In genomic region chr3:66325962-66326834, GRCm38 (mm10) we compare ENCODE assay signal across 14 mouse cellular contexts. TPM values are rescaled to one million over a fixed set of nuclear protein-coding genes. Genes with fewer than 3 reads are reported as not detected.
DNase-seq lines count a peak whose midpoint lies in the region; ATAC-seq lines count a peak whose summit lies in the region.
"Had no signal": no experiment of that assay in that cellular context is flagged by ENCODE, and none has a peak within 500 bp of the region (broad histone marks: within the 10 kb centered on the region; RNA-seq: fewer than 3 reads in every experiment).

No protein-coding gene starts in this region.

- H3K4me1 ChIP-seq in embryonic facial prominence, embryonic 14.5 days (ENCODE audit: control insufficient read depth, insufficient read depth, low read length): no peaks in the 10 kb centered on the region
- H3K4me1 ChIP-seq in hindbrain, embryonic 14.5 days (replicated peaks; ENCODE audit: control insufficient read depth, insufficient read depth, low read length): peaks cover 12% of the 10 kb centered on the region; the same call in 1 of the 2 replicates
- H3K4me1 ChIP-seq in neural tube, embryonic 12.5 days: peaks cover 9% of the 10 kb centered on the region; the same call in 1 of the 2 replicates
- H3K4me1 ChIP-seq in heart, embryonic 11.5 days (ENCODE audit: control insufficient read depth, insufficient read depth, low read length): no peaks in the 10 kb centered on the region
- H3K4me1 ChIP-seq: limb, embryonic 12.5 days had no signal

- H3K4me3 ChIP-seq in embryonic facial prominence, embryonic 14.5 days (ENCODE audit: low read depth, low read length): no peak overlapping the region
- H3K4me3 ChIP-seq in hindbrain, embryonic 14.5 days (replicated peaks; ENCODE audit: low read length): no peak overlapping the region
- no peak overlapping the region for H3K4me3 ChIP-seq in neural tube, embryonic 12.5 days
- H3K4me3 ChIP-seq in heart, embryonic 11.5 days (ENCODE audit: low read depth, low read length): no peak overlapping the region
- H3K4me3 ChIP-seq: limb, embryonic 12.5 days; lung, embryonic 15.5 days had no signal

- no peak overlapping the region for H3K9ac ChIP-seq in embryonic facial prominence, embryonic 14.5 days (ENCODE audit: low read depth, low read length)
- no peak overlapping the region for H3K9ac ChIP-seq in hindbrain, embryonic 14.5 days
- H3K9ac ChIP-seq in neural tube, embryonic 12.5 days: no peak overlapping the region
- H3K9ac ChIP-seq in heart, embryonic 11.5 days (ENCODE audit: low read depth, low read length): no peak overlapping the region
- H3K9ac ChIP-seq: limb, embryonic 12.5 days; lung, embryonic 15.5 days had no signal

- no peaks in the 10 kb centered on the region for H3K36me3 ChIP-seq in embryonic facial prominence, embryonic 14.5 days (ENCODE audit: control insufficient read depth, insufficient read depth, low read length)
- no peaks in the 10 kb centered on the region for H3K36me3 ChIP-seq in hindbrain, embryonic 14.5 days (replicated peaks; ENCODE audit: control insufficient read depth, insufficient read depth)
- H3K36me3 ChIP-seq in neural tube, embryonic 12.5 days: no peaks in the 10 kb centered on the region
- H3K36me3 ChIP-seq in heart, embryonic 11.5 days (ENCODE audit: control insufficient read depth, insufficient read depth, low read length): no peaks in the 10 kb centered on the region
- H3K36me3 ChIP-seq: limb, embryonic 12.5 days; lung, embryonic 15.5 days had no signal

- no peak overlapping the region for H3K27ac ChIP-seq in embryonic facial prominence, embryonic 14.5 days (replicated peaks; ENCODE audit: low read depth, low read length)
- peak overlapping the region; percentile 58 for H3K27ac ChIP-seq in hindbrain, embryonic 14.5 days
- peak overlapping the region; percentile 39; the same call in 1 of the 2 replicates for H3K27ac ChIP-seq in neural tube, embryonic 12.5 days
- H3K27ac ChIP-seq in heart, embryonic 11.5 days (ENCODE audit: low read depth, low read length): no peak overlapping the region
- H3K27ac ChIP-seq: limb, embryonic 12.5 days; lung, embryonic 15.5 days had no signal

- H3K27me3 ChIP-seq in embryonic facial prominence, embryonic 14.5 days (replicated peaks; ENCODE audit: control insufficient read depth, insufficient read depth, low read length): no peaks in the 10 kb centered on the region
- H3K27me3 ChIP-seq in hindbrain, embryonic 14.5 days (ENCODE audit: control insufficient read depth, insufficient read depth, low read length): no peaks in the 10 kb centered on the region
- H3K27me3 ChIP-seq in neural tube, embryonic 12.5 days (replicated peaks): no peaks in the 10 kb centered on the region
- no peaks in the 10 kb centered on the region for H3K27me3 ChIP-seq in heart, embryonic 11.5 days (ENCODE audit: control insufficient read depth, insufficient read depth, low read length)
- H3K27me3 ChIP-seq: lung, embryonic 15.5 days had no signal

- peak; percentile 60 for DNase-seq in embryo, embryonic 10 days (ENCODE audit: low spot score)
- DNase-seq in embryonic facial prominence, embryonic 14.5 days (ENCODE audit: low spot score): peak; percentile 13
- peak; percentile 60 for DNase-seq in hindbrain, embryonic 14.5 days (ENCODE audit: low spot score)
- DNase-seq in adrenal gland, postnatal 25 days: no peak
- DNase-seq in urinary bladder, adult 18-20 months (ENCODE audit: low spot score in 2 of 2): no peak
- DNase-seq: heart, adult 18-20 months; kidney, postnatal 4 days; right cerebral cortex, adult 18-20 months; thymus, postnatal 36 days had no signal

- H3K9me3 ChIP-seq in embryonic facial prominence, embryonic 14.5 days (ENCODE audit: control insufficient read depth, low read length): no peaks in the 10 kb centered on the region
- no peaks in the 10 kb centered on the region for H3K9me3 ChIP-seq in hindbrain, embryonic 14.5 days (ENCODE audit: control insufficient read depth, low read length)
- no peaks in the 10 kb centered on the region for H3K9me3 ChIP-seq in neural tube, embryonic 12.5 days
- H3K9me3 ChIP-seq in heart, embryonic 11.5 days (replicated peaks; ENCODE audit: control insufficient read depth, low read length): no peaks in the 10 kb centered on the region
- H3K9me3 ChIP-seq: limb, embryonic 12.5 days; lung, embryonic 15.5 days had no signal

- 83% methylated on average over 16 of the region's 16 CpGs for WGBS in embryonic facial prominence, embryonic 14.5 days
- WGBS in hindbrain, embryonic 14.5 days: 26% methylated on average over 16 of the region's 16 CpGs
- 49% methylated on average over 16 of the region's 16 CpGs for WGBS in neural tube, embryonic 12.5 days
- WGBS in heart, embryonic 11.5 days (ENCODE audit: insufficient replicate concordance): 80% methylated on average over 16 of the region's 16 CpGs

- H3K4me2 ChIP-seq in embryonic facial prominence, embryonic 14.5 days (ENCODE audit: low read depth, low read length): no peak overlapping the region
- H3K4me2 ChIP-seq in hindbrain, embryonic 14.5 days (replicated peaks): peak overlapping the region; percentile 8; the same call in 1 of the 2 replicates
- H3K4me2 ChIP-seq in neural tube, embryonic 12.5 days (replicated peaks): 0 out of 2 replicates have a peak overlapping the region, but pooled peaks have one; percentile 12
- H3K4me2 ChIP-seq in heart, embryonic 11.5 days: no peak overlapping the region
- H3K4me2 ChIP-seq: limb, embryonic 12.5 days; lung, embryonic 15.5 days had no signal

- ATAC-seq in embryonic facial prominence, embryonic 14.5 days (ENCODE audit: low read depth): no peak
- ATAC-seq in hindbrain, embryonic 14.5 days (ENCODE audit: low FRiP score): peak; percentile 85
- peak; percentile 92 for ATAC-seq in neural tube, embryonic 12.5 days (ENCODE audit: low FRiP score, low read depth)
- no peak for ATAC-seq in heart, embryonic 11.5 days (replicated peaks; ENCODE audit: insufficient number of reproducible peaks, low FRiP score, low TSS enrichment)

RNA-seq across cellular contexts. Expression of gene Veph1, which starts 29.6 kb away (rescaled TPM):
- 3.0 and 5.5 TPM in 2 replicates for polyA plus RNA-seq in embryonic facial prominence, embryonic 14.5 days (2014; fragmentation: Nextera tagmentation; extraction: Ambion mirVana)
- 2.0 and 2.7 TPM in 2 replicates for polyA plus RNA-seq in hindbrain, embryonic 14.5 days (2014; fragmentation: Nextera tagmentation; extraction: Ambion mirVana)
- polyA plus RNA-seq in neural tube, embryonic 12.5 days (2016; fragmentation: Nextera tagmentation; extraction: Ambion mirVana): 5.8 and 6.4 TPM in 2 replicates
- polyA plus RNA-seq in heart, embryonic 11.5 days (2014; fragmentation: Nextera tagmentation; extraction: Ambion mirVana): 0.72 and 0.83 TPM in 2 replicates
- not detected in 2 replicates for total RNA-seq in adrenal gland, postnatal 25 days (2021)
- total RNA-seq: heart, adult 18-20 months; monocyte, adult 5-6 weeks had no signal

Comparison
In these comparisons a context has a peak if more than half of its experiments do, and no peak if none do; other contexts are left out.
1. DNase-seq: peak in embryo, embryonic 10 days (single experiment), embryonic facial prominence, embryonic 14.5 days (single experiment) and hindbrain, embryonic 14.5 days (single experiment); none in adrenal gland, postnatal 25 days (single experiment) and urinary bladder, adult 18-20 months (0 of 2).
2. ATAC-seq: peak in hindbrain, embryonic 14.5 days (single experiment) and neural tube, embryonic 12.5 days (single experiment); none in embryonic facial prominence, embryonic 14.5 days (single experiment) and heart, embryonic 11.5 days (single experiment).
3. H3K27ac ChIP-seq: peak in hindbrain, embryonic 14.5 days (single experiment) and neural tube, embryonic 12.5 days (single experiment); none in embryonic facial prominence, embryonic 14.5 days (single experiment) and heart, embryonic 11.5 days (single experiment).
4. H3K4me2 ChIP-seq: peak in hindbrain, embryonic 14.5 days (single experiment) and neural tube, embryonic 12.5 days (single experiment); none in embryonic facial prominence, embryonic 14.5 days (single experiment) and heart, embryonic 11.5 days (single experiment).